Mouse (Mus musculus): ENCODE measurements around the gene Gm32742.
A peak's percentile ranks its signal among the peaks of the same experiment; 100 is the strongest.

The Gm32742 gene

GRCm38 (mm10) chr9:51165312-51166180 is at the start of gene Gm32742:
Gene Gm32742 (minus strand): TSS chr9:51165517.
- DNase-seq (ENCODE audit: low spot score in 2 of 2): no peak

GRCm38 (mm10) chr9:51213729-51214237 is 48.5 kb upstream of the Gm32742 start:
- peak in 1 of 2 experiments; percentile 20 for DNase-seq (ENCODE audit: low spot score in 2 of 2)

- peak; percentile 26 to 78 for DNase-seq (ENCODE audit: low spot score in 2 of 2)
Observed at GRCm38 (mm10) chr9:51213023-51213728, 47.9 kb upstream of the Gm32742 start, which contains the start of gene Pou2af1. Gene Pou2af1 (plus strand): TSS chr9:51213708.

GRCm38 (mm10) chr9:51211191-51211590 is 45.9 kb upstream of the Gm32742 start:
- DNase-seq (ENCODE audit: low spot score in 2 of 2): no peak

- DNase-seq (ENCODE audit: low spot score in 2 of 2): no peak
Observed at GRCm38 (mm10) chr9:51208974-51209332, 43.6 kb upstream of the Gm32742 start.

GRCm38 (mm10) chr9:51194790-51195189 is 29.5 kb upstream of the Gm32742 start:
- DNase-seq (ENCODE audit: low spot score in 2 of 2): no peak

- no peak for DNase-seq (ENCODE audit: low spot score in 2 of 2)
Observed at GRCm38 (mm10) chr9:51190655-51191054, 25.3 kb upstream of the Gm32742 start.

GRCm38 (mm10) chr9:51185871-51186270 is 20.6 kb upstream of the Gm32742 start:
- DNase-seq (ENCODE audit: low spot score in 2 of 2): no peak

- no peak for DNase-seq (ENCODE audit: low spot score in 2 of 2)
Observed at GRCm38 (mm10) chr9:51185386-51185785, 20.1 kb upstream of the Gm32742 start.

GRCm38 (mm10) chr9:51182716-51183710 is 17.7 kb upstream of the Gm32742 start:
- peak in 1 of 2 experiments; percentile 34 for DNase-seq (ENCODE audit: low spot score in 2 of 2)

- DNase-seq (ENCODE audit: low spot score in 2 of 2): no peak
Observed at GRCm38 (mm10) chr9:51180621-51181020, 15.3 kb upstream of the Gm32742 start.

- DNase-seq (ENCODE audit: low spot score in 2 of 2): peak in 1 of 2 experiments; percentile 44
Observed at GRCm38 (mm10) chr9:51178297-51178696, 13.0 kb upstream of the Gm32742 start.

GRCm38 (mm10) chr9:51175722-51176121 is 10.4 kb upstream of the Gm32742 start:
- no peak for DNase-seq (ENCODE audit: low spot score in 2 of 2)

- no peak for DNase-seq (ENCODE audit: low spot score in 2 of 2)
Observed at GRCm38 (mm10) chr9:51174890-51175464, 9.7 kb upstream of the Gm32742 start.

GRCm38 (mm10) chr9:51170298-51170697 is 5.0 kb upstream of the Gm32742 start:
- DNase-seq (ENCODE audit: low spot score in 2 of 2): no peak

- DNase-seq (ENCODE audit: low spot score in 2 of 2): no peak
Observed at GRCm38 (mm10) chr9:51169133-51169532, 3.8 kb upstream of the Gm32742 start.

- DNase-seq (ENCODE audit: low spot score in 2 of 2): no peak
Observed at GRCm38 (mm10) chr9:51168698-51169097, 3.4 kb upstream of the Gm32742 start.

GRCm38 (mm10) chr9:51167954-51168353 is 2.6 kb upstream of the Gm32742 start:
- peak in 1 of 2 experiments; percentile 45 for DNase-seq (ENCODE audit: low spot score in 2 of 2)

- no peak for DNase-seq (ENCODE audit: low spot score in 2 of 2)
Observed at GRCm38 (mm10) chr9:51163989-51164388, 1.3 kb downstream of the Gm32742 start.

GRCm38 (mm10) chr9:51161771-51162388 is 3.4 kb downstream of the Gm32742 start:
- peak; percentile 51 to 80 for DNase-seq (ENCODE audit: low spot score in 2 of 2)

Measured in spleen, postnatal 10 days (tissue).